Mouse (Mus musculus) bone marrow, adult 2 months (tissue): ENCODE data around the gene Nup210.

Source experiments
- CTCF ChIP-seq: fragments of 200-500 bp; IDR thresholded peaks from 2 replicates; pipeline ENCODE4 v1.5.1; 2011; ENCODE audit warnings: low read length, control low read depth; ENCODE audit not compliant: control insufficient read depth, insufficient read depth
- POLR2A ChIP-seq: fragments of 200-500 bp; IDR thresholded peaks from 2 replicates; pipeline ENCODE4 v1.6.1; 2011; ENCODE audit warnings: low read depth, mild to moderate bottlenecking, control low read depth, low read length, borderline replicate concordance; ENCODE audit not compliant: control insufficient read depth

GRCm38 (mm10) chr6:90997025-90997424 is 119.6 kb downstream of the Nup210 start:
- no peak for TF ChIP-seq CTCF
- no peak for TF ChIP-seq POLR2A
